Mouse (Mus musculus) liver (tissue): ENCODE data around the gene Rnf17.

ENCODE experiments used
- DNase-seq: peaks from one replicate; pipeline ENCODE4 v3.0.0-alpha.2; 2020; ENCODE audit warnings: mixed read lengths

Gene Rnf17

DNA sequence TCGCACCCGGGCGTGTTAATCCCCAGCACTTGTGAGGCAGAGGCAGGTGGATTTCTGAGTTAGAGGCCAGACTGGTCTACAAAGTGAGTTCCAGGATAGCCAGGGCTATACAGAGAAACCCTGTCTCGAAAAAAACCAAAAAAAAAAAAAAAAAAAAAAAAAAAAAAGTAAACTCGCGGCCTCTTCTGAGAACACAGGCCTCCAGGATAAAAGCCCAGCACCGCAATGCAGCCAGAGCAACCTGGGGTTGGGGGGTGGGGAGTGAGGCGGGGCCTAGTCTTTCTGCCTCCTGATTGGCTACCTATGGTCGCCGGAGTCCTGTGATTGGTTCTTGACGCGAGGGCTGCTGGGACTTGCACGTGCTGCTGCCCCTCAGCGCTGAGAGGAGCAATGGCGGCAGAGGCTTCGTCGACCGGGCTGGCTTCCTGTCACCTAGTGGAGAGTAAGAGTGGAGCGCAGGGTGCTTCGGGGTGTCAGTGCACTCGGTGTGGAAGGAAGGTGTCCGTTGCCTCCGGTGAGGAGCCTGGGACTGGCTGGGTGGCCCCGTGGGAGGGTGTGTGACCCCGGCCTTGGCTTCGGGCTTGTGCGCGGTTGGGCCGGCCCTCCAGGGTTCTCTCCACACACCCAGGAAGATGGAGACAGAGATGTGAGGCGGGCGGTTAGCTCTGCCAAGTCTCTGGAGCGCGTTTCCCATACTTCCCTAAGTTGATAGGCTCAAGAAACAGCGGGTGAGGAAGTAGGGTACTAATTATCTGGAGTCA lies at the start of gene Rnf17:
TSS of gene Rnf17 (plus strand) at position 271 of the 761 bp plus-strand sequence.
- DNase-seq = peak; percentile 51

DNA sequence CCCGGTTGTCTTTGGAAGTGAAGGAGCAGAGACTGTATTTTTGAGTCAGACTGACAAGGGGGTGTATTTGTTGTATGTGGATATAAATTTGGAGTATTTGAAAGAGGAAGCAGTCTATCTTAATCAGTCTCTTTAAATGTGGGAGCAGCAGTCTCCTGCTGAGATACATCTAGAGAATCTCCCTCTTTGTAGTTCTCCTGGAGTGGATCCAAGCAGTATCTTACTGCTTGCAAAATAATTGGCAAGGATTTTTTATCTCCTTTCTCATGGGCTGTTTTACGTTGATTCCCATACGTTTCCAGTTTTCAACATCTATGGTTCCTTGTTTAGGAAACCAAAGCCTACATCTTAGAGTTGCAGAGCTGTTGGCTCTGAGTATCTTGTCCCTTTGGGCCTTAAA lies 47.6 kb upstream of the Rnf17 start:
- no peak for DNase-seq

DNA sequence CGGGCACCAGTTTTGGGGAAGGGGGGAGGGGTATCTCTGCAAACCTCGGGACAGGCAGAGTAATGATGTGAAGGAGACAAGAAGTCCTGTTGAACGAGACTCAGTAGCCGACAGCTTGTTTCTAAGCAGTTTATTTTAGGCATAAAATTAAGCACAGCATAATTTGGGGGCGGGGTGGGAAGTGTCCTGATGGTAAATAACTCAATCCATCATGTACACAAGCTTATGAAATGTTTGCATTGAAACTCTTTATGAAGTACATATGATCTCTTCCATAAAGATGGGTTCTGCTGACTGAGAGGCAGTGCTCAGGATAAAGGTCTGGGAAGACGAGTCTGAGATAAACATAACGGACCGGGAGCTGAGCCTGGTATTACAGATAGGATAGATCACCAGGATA lies 47.0 kb upstream of the Rnf17 start:
- no peak for DNase-seq

DNA sequence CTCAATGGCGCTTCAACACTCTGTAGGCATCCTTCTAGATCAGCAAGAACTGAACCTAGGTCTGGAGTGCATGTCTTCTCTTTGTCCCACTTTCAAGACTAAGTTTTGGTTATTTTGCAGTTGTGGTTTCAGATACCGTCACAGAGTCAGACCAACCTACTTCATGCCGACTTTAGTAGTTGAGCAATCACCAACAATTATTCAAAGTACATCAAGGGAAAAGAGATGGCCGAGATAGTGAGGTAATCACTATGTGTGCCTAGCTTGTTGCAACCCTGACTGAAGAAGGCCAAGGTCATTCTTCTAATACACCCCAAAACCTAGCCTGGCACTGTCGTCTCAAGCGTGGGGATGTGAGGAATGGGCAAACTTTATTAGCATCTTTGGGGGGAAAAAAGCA lies 46.2 kb upstream of the Rnf17 start:
- no peak for DNase-seq

GRCm38 (mm10) chr14:56358422-56358821 lies 44.0 kb upstream of the Rnf17 start:
- no peak for DNase-seq

DNA sequence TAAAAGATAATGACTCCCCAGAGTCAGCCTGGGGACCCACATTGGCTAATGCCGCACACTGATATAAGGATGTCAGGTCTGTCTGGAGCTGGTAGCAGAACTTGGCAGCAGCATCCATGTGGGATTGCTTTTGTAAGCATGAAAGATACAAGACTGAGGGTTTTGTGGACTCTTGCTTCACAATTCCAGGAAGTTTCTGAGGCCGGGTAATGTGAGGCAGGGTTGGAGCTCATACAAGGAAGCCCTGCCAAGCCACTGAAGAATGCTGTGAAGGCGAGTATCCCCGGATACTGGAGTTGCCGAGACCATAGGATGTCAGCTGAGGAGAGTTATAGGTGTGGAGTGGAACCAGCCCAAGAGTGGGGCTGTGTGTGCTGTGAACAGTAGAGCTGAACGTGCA lies 43.2 kb upstream of the Rnf17 start:
- no peak for DNase-seq

DNA sequence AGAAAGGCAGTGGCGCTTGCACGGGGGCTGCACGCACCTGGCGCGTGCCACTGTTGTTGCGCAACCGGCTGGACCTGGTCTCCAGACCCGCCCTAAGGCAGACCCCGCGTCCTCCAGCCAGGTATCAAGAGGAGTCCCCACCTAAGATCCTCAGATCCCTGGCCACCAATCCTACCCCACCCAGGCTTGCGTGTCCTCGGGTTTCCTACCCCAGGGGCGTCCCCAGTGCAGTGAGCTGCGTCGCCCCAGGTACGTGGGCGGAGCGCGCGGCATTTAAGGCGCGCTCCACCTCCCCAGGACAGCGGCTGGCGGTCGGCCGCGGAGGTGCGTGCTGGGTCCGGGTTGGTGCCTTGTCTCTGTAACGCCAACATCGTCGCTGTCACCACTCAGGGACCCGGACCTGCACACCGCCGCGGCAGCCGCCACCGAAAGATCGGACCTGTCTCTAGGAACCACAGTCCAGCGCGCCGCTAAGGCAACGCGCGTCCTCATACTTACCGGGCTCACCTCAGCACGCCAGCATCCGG lies 37.6 kb upstream of the Rnf17 start, which contains the start of gene Atp12a:
TSS of gene Atp12a (plus strand) at position 358 of the 527 bp plus-strand sequence.
- peak; percentile 9 for DNase-seq

GRCm38 (mm10) chr14:56365292-56365691 lies 37.1 kb upstream of the Rnf17 start:
- no peak for DNase-seq

GRCm38 (mm10) chr14:56366712-56367111 lies 35.7 kb upstream of the Rnf17 start:
- peak; percentile 10 for DNase-seq

DNA sequence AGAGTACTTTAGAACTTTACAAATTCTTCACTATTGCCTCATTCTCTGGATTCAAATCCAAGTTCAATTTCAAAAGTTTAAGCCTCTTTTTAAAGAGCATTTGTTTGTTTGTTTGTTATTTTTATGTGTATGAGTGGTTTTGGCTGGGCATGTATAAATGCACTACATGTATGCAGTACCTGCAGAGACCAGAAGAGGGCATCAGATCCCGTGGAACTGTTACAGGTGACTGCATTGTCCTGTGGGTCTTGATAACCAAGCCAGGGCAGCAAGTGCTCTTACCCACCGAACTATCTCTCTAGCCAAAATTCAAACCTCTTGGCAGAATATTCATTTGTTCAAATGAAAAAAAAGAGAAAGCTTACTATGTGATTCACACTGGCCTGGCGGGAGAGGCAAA lies 33.5 kb upstream of the Rnf17 start:
- peak; percentile 42 for DNase-seq

- peak; percentile 79 for DNase-seq
Measured at GRCm38 (mm10) chr14:56375731-56376130, 26.6 kb upstream of the Rnf17 start.

DNA sequence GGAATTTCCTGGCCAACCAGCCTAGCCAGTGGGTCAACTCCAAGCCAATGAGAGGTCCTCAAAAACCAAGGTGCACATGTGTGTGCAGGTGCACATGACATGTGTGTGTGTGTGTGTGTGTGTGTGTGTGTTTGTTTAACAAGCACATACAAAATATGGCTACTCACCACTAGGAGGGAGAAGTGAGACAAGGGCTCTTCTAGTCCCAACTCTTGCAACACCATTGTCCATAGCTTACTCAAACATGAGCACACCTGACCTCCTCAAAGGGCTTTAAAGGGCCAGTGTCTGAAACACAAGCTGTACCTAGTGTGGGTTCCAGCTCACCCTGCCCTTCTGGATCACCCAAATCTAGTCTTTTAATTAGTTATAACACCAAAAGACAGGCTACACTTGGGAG lies 24.6 kb upstream of the Rnf17 start:
- no peak for DNase-seq

- no peak for DNase-seq
Measured at GRCm38 (mm10) chr14:56379336-56379735, 23.0 kb upstream of the Rnf17 start.

DNA sequence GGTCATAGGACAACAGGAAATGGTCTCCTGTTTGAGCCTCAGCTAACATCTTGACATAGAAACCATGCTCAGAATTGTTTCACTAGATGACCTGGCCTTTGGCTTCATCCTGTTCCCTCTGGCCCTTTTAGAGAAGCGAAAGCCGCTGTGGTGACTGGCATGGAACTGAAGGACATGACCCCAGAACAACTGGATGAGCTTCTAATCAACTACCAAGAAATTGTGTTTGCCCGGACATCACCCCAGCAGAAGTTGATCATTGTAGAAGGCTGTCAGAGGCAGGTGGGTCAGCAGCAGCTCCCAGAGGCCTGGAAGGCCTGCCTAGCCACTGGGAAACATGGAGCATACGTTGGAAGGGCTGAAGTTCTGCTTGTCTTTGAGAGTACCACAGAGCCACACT lies 20.0 kb upstream of the Rnf17 start:
- DNase-seq = no peak

DNA sequence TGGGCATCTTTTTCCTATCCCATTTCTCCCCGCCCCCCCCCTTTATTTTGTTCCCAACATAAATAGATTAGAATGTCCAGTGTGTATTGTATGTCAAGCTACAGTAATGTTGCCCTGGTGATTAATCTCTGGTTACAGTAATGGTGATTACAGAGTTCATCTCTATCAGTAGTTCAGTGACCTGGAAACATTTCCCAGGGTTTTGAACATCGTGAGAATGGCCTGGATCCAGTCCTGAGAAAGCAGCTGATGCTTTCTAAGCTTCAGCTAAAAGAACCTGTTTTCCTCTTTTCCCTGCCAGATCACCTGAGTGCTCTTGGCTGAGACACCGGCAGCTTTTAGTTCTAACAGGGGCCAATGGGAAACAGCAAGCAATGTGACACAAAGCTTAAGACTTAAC lies 12.1 kb upstream of the Rnf17 start:
- DNase-seq = no peak

DNA sequence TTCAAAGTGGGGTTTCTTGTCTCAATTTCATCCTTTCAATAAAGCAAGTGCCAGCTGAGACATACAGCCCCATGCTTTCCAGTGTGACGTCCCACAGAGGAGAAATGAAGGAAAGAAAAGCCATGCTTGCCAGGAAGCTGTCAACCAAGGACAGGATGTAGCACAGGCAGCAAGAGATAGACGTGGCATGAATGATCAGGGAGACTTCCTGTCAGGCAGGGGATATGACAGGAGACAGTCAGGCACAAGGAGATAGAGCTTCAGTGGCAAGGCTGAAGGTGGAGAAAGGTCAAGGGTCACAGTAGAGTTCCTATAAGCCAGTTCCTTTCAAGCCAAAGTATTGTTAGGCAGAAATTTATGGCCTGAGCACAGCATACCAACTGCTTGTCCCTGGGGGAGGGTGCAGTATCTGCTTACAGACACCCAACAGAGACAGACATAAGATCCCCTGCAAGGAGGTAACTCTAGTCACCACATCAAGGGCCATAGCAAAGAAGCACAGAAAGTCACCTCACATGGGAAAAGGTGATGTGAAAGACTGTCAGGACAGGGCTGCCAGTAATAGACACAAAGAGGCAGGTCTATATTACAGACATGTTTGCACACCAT lies 8.6 kb upstream of the Rnf17 start:
- no peak for DNase-seq

DNA sequence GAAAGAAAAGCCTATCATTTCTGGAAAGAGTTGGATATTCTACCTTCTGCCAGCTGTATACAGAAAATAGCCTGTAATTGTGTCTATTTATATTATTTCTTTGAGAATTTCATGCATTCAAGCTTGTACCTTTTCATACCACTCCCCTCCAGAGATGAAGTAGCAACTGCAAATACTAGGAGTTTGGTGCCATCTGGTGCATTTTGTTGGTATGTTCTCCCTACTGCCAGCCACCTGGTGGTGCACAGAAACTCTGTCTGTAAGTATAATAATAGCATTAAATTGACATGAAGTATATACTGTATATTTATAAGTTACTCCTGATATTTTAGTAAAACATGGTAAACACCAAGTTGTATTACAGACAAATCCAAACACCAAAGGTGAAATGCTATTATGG lies 4.4 kb upstream of the Rnf17 start:
- DNase-seq = no peak

DNA sequence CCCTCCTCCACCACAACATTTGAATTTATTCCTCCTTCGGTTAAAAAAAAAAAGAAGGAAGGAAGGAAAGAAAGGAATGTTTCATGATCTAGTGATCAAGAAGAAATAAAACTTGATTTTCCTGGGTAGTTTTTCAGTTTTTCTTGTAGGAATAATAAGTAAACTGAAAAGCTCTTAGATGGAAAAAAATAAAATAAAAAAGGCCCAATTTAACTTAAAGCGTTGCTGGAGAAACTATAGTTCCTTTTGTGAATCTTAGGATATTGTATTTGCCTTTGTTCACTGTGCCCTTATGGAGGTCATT lies 643 bp downstream of the Rnf17 start:
- no peak for DNase-seq

DNA sequence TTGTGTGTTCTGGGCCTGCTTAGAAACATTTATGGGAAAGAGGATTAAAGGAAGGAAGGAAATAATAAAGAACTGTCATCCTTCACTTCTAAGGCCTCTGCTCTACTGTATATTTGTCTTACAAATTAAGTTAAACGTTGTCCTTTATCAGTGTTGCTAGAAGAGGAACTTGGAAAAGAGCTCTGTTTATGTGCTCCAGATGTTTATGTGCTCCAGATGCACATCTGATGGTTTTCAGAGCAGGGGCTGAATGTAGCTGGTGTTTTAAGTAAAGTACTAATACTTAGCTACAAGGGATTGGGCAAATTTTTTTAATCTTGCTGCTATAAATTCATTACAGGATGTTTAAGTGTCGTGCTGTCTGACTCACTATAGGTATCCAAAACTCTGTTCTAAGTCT lies 59.7 kb downstream of the Rnf17 start:
- DNase-seq = no peak

GRCm38 (mm10) chr14:56462729-56463128 lies 60.3 kb downstream of the Rnf17 start:
- peak; percentile 29 for DNase-seq

DNA sequence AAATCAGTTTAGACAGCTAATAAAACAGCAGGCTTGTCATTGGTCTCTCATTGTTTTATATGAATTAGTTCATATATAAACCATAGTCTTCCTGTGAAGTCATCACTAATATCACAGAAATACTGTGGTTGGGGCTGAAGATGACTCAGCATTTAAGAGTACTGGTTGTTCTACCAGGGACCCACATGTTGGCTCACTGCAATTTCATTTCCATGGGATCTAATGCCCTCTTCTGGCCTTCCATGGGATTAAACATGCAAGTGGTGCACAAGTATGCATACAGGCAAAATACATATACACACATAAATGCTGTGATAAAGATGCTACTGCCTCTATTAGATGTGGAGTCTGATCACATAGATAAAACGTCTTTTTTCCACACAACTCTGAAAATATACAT lies 65.8 kb downstream of the Rnf17 start:
- peak; percentile 5 for DNase-seq

GRCm38 (mm10) chr14:56489806-56490205 lies 87.4 kb downstream of the Rnf17 start:
- no peak for DNase-seq

- DNase-seq = no peak
Measured at GRCm38 (mm10) chr14:56502407-56502806, 100.0 kb downstream of the Rnf17 start.

DNA sequence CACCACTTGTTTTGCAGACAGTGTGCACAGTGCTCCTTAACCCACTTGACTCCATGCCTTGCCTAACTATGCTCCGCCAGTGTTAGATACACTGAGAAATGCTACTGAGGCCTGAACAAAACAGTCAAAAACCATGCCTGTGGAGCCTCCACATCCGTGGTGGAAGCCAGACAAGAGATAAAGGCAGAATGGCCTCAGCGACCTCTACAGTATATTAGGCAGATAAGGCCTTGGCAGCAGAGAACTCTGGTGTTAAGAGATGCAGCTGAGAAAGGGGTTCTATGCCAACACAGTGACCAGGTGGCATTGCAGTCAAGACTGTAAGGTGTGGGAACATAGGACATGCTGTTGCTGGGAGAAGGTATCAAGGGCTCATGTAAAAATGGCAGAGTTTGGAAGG lies 104.4 kb downstream of the Rnf17 start:
- no peak for DNase-seq

DNA sequence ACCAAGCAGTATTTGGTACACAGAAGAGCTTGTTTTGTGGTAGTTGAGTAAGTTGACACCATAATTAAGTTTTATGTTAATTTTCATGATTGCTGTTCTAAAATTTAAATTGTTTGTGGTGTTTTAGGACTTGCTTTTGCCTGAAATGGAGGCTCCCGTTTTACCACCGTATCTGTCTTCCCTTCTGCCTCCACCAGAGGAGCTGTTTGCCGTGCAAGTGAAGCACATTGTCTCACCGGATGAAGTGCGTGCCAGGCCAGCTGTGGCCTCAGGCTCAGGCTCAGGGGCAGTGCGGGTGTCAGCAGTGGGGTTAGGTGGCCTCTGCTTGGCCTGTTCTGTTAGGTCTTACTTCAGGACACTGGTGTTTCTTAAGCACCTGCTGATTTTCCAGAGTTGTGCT lies 109.7 kb downstream of the Rnf17 start:
- DNase-seq = peak; percentile 22
